Mouse (Mus musculus) effector memory CD4-positive, alpha-beta T cell, adult 7 months (primary cell): ENCODE measurements around the gene Snap23. TPM values are rescaled to one million over a fixed set of nuclear protein-coding genes. Genes with fewer than 3 reads are reported as not detected.

Experiments
- polyA plus RNA-seq: library from polyadenylated mRNA; unstranded; fragments of 100-300 nt; shearing (Covaris generic); gene quantifications from one replicate; pipeline ENCODE4 v1.2.1, GENCODE M21; 2017

The Snap23 gene
- 29.4 TPM for polyA plus RNA-seq

DNA sequence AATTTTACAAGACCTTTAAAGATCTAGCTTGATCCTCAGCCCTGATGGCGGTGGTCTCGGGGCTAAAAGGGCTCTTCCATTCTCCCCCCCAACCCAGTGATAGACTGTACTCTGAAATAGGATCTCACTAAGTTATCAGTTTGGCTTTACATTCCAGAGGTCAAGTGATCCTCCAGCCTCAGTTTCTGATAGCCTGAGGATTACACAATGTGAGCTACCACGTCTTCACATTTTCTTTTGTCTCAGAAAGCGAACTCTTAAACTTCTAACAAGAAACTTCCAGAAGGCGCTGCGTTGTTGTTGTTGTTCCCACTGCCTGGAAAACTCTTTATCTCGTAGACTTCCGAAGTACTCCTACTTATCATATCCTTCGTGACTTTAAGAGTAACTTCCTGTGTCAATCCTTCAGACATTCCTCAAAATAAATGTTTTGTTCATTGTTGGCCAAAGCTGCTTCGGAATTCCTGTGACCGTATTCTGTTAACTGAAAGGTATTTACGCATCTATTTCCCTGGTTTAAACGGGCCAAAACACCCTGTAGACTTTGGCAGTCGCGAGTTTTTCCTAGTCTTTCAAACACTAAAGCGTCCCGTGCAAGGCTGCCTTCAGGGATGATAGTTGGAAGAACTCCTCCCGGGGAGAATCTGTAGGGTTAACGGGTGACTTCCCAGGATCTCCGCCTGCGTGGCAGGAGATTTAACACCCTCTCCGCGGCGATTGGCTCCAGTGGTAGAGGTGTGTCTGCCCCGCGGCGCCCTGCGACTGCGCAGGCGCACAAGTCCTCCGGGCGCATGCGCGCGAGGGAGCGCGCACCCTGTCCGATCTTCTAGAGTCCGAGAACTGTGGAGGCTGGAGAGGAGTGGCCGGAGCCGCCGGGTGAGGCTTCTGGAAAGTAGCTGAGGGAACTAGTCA is at the start of gene Snap23:
Gene Snap23 (plus strand): TSS at position 786 of the 912 bp plus-strand sequence.

DNA sequence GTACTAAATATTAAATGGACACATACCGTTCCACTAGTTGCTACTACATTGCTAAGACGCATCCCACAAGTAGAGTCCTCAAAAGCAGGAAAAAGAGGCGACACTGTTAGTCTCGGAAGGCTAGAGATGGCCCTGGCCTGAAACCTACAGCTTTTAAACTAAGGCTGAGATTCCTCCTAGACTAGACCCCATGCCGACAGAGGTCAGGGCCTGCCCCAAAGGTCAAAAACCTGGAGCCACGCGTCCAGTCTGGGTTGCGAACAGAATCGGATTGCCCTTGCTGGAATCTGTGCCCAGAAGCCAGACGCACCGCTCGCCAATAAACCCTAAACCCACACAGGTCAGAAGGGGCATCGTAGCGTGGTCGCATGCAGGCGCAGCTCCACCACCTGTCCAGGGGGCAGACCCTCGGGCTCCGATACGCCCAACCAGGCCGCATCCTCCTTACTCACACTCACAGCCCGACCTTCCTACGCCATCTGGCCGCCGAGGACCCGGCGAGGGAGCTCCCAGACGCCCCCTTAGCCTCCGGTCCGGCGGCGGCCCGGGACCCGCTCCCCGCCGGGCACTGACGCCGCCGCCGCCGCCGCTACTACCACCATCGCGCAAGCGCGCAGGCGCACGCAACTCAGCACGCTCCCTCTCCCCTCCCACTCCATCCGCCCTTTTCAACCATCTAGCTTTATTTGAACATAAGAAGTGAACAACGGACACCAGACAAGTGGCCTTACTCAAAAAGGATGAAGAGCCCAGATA is 4.1 kb upstream of the Snap23 start, which contains the start of gene Zfp106:
Gene Zfp106 (minus strand): TSS at position 609 of the 756 bp plus-strand sequence.

DNA sequence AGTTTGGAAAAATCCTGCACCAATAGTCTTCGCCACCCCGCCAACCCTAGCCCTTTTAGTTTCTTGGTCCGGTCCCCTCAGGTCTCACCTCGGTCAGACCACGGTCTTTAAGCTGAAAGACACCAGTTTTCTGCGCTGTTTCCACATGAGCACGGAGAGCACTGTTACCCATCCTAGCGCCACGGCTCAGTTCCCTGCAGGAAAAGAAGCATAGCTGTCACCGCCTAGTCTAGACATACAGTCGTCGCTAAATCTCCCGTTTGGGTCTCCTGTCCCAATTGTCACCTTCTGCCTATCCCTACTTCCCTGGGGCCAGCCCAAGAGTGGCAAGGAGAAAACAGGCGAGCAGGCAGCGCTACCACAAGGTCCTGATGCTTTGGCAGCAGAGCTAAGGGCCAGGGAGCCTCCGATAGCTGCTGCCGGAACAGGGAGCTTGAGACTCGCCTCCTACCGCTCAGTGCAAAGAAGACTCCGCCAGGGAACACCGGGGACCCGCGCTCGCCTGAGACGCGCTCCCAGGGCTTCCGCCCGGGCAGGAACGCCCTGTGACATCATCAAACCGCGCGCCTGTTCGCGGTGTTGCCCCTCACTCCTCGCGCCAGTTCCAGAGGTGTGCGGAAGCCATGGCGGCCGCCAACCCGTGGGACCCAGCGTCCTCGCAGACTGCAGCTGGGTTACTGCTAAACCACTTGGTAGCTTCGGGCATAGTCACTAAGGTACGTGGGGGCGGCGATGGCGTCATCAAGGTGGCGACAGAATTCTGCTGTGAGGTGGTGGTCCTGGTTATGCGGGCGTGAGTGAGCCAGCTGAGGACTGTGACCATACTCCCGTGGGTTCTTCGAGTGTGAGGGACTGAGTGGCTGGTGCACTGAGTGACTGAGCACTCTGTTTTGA is 41.6 kb downstream of the Snap23 start, which contains the start of the genes Haus2 and Lrrc57:
Gene Haus2 (plus strand): TSS at position 554 of the 894 bp plus-strand sequence.
Gene Lrrc57 (minus strand): TSS at position 691 of the 894 bp plus-strand sequence.

DNA sequence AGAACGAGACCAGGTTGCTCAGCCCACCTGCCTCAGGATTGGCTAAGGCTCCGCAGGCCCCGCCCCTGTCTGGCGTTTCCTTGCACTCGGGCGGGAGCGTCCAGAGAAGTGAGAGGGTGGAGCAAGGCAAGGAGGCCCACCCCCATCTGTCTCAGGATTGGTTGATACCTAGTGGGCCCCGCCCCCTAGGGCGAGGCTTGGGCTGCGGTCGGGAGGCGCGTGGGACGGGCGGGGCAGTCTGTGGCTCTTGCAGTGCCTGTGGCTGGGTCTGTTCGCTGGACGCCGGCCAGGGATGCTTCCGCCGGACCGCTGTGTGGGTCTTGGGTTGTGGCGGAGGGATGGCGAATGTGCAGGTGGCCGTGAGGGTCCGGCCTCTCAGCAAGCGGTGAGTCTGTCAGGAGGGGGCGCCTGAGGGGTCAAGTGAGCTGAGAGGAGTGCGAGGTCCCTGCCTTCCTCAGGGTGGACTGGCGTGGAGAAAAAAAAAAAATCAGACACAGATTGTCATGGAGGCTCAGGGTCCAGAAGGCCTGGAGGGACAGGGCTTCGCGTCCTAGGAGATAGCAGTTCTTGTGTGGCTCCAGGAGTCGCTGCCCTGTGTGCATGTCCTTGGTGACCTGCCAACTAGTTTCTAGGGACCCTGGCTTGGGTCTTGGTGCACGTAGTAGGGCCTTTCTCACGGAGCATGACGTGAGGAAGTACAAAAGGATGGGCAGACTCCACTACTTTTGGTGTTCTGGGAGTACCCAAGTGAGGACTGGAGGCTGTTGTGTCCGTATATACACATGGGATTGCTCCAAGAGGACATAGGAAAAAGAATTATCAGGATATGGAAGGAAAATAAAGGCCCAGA is 61.6 kb downstream of the Snap23 start, which contains the start of gene Stard9:
Gene Stard9 (plus strand): TSS at position 236 of the 850 bp plus-strand sequence.

Other genes with a start within 250 kb of the Snap23 start
- 39.3 TPM for gene Vps39, start 214.5 kb upstream of the Snap23 start, polyA plus RNA-seq
- 17.2 TPM for gene Ganc, start 163.8 kb upstream of the Snap23 start, polyA plus RNA-seq
- 22.1 TPM for gene Tmem87a, start 163.6 kb upstream of the Snap23 start, polyA plus RNA-seq
- 0.66 TPM for gene Capn3, start 111.7 kb upstream of the Snap23 start, polyA plus RNA-seq
- gene Zfp106, start 3.8 kb upstream of the Snap23 start, polyA plus RNA-seq = 56.8 TPM
- gene Haus2, start 41.7 kb downstream of the Snap23 start, polyA plus RNA-seq = 21.6 TPM
- 16.2 TPM for gene Lrrc57, start 41.8 kb downstream of the Snap23 start, polyA plus RNA-seq
- gene Stard9, start 61.5 kb downstream of the Snap23 start, polyA plus RNA-seq = 0.90 TPM